Mouse (Mus musculus) liver, embryonic 11.5 days (tissue): ENCODE measurements at regions not wholly inside any gene's neighbourhood (a gene's known extent, or its start where the extent isn't known, plus 50 kb on each side); places are given as distances from the start of the nearest gene placed in this dataset.

Experiments
- ATAC-seq: fragments of 200-750 bp; cut with Nextera tagmentation; replicated peaks from 2 replicates; pipeline ENCODE4 v1.8.0; 2017; ENCODE audit warnings: moderate number of reproducible peaks, mild to moderate bottlenecking, moderate TSS enrichment, moderate library complexity; ENCODE audit not compliant: low FRiP score
- DNase-seq: peaks from one replicate; pipeline ENCODE4 v3.0.0-alpha.2; 2017; ENCODE audit warnings: low spot score
- H3K27ac ChIP-seq: fragments of 300-500 bp; sonication (generic); 2 replicates; pipeline ENCODE4 v1.5.1; 2014; ENCODE audit warnings: mild to moderate bottlenecking, low read depth, low read length, control low read depth
- H3K27me3 ChIP-seq: fragments of 300-500 bp; sonication (generic); replicated peaks from 2 replicates; pipeline ENCODE4 v1.6.1; 2014; ENCODE audit warnings: low read length, mixed read lengths; ENCODE audit not compliant: control insufficient read depth, insufficient read depth
- H3K36me3 ChIP-seq: fragments of 300-500 bp; sonication (generic); 2 replicates; pipeline ENCODE4 v1.6.1; 2014; ENCODE audit warnings: mild to moderate bottlenecking, low read length, moderate library complexity, mixed read lengths; ENCODE audit not compliant: control insufficient read depth, insufficient read depth
- H3K4me1 ChIP-seq: fragments of 300-500 bp; sonication (generic); replicated peaks from 2 replicates; pipeline ENCODE4 v1.6.1; 2014; ENCODE audit warnings: low read length, mixed read lengths; ENCODE audit not compliant: control insufficient read depth, insufficient read depth
- H3K4me2 ChIP-seq: fragments of 300-500 bp; sonication (generic); 2 replicates; pipeline ENCODE4 v1.6.1; 2014; ENCODE audit warnings: mild to moderate bottlenecking, control low read depth, moderate library complexity
- H3K4me3 ChIP-seq: fragments of 300-500 bp; sonication (generic); 2 replicates; pipeline ENCODE4 v1.5.1; 2014; ENCODE audit warnings: low read depth, low read length, control low read depth
- H3K9ac ChIP-seq: fragments of 300-500 bp; sonication (generic); 2 replicates; pipeline ENCODE4 v1.6.1; 2014; ENCODE audit warnings: low read depth, low read length, control low read depth
- H3K9me3 ChIP-seq: fragments of 300-500 bp; sonication (generic); 2 replicates; pipeline ENCODE4 v1.6.1; 2016; ENCODE audit warnings: low read length, inconsistent platforms, mixed read lengths; ENCODE audit not compliant: control insufficient read depth
- WGBS: fragments of 180-500 bp; shearing (Covaris S2); extraction: QIAGEN DNeasy Blood & Tissue Kit; methylation state at CpG from one replicate; pipeline ENCODE4 v1.1.7; 2014; 5-methylcytosine and 5-hydroxymethylcytosine counted together

DNA sequence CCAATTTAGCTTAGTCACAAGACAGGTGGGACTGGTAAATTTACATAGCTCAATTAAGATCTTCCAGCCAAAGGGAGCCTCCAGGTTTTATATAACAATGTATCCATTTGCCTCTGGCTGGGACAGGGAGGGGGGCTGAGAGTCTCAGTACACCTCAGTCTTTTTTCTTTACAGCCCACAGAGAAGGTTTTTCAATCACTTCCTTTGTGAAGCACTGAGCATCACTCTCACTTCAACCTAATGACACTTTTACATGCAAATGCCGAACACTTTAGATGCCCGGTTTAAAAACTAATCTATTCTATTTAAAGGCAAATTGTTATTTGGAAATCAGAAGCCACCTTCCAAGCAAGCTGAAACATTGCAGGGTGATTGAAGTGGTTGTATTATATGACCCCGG, 96.8 kb upstream of the Mdm1 start:
- H3K4me2 ChIP-seq = no peak overlapping the region
- no peaks in the 10 kb centered on the region for H3K27me3 ChIP-seq
- no peaks in the 10 kb centered on the region for H3K4me1 ChIP-seq
- no peaks in the 10 kb centered on the region for H3K36me3 ChIP-seq
- no peak overlapping the region for H3K27ac ChIP-seq
- no peaks in the 10 kb centered on the region for H3K9me3 ChIP-seq
- WGBS = 82% methylated on average over 3 of the region's 3 CpGs
- no peak overlapping the region for H3K9ac ChIP-seq
- DNase-seq (no peak), ATAC-seq (no peak)
- no peak overlapping the region for H3K4me3 ChIP-seq

DNA sequence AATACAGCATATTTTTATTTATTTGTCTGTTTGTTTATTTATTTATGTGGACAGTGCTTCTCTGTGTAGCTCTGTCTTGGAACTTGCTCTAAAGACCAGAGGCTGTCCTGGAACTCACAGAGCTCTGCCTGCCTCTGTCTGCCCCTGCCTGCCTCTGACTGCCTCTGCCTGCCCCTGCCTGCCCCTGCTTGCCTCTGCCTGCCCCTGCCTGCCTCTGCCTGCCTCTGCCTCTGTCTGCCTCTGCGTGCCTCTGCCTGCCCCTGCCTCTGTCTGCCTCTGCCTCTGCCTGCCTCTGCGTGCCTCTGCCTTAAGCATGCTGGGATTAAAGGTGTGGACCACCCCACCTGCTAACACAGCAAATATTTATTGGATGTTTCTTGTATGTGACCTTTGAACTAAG, 96.2 kb upstream of the Mdm1 start:
- no peak for DNase-seq
- no peaks in the 10 kb centered on the region for H3K27me3 ChIP-seq
- no peak overlapping the region for H3K4me3 ChIP-seq
- no peaks in the 10 kb centered on the region for H3K36me3 ChIP-seq
- no peak overlapping the region for H3K4me2 ChIP-seq
- no peak overlapping the region for H3K27ac ChIP-seq
- peaks cover 3% of the 10 kb centered on the region for H3K4me1 ChIP-seq
- WGBS = 82% methylated on average over 2 of the region's 2 CpGs
- ATAC-seq = no peak
- no peaks in the 10 kb centered on the region for H3K9me3 ChIP-seq
- H3K9ac ChIP-seq = no peak overlapping the region

DNA sequence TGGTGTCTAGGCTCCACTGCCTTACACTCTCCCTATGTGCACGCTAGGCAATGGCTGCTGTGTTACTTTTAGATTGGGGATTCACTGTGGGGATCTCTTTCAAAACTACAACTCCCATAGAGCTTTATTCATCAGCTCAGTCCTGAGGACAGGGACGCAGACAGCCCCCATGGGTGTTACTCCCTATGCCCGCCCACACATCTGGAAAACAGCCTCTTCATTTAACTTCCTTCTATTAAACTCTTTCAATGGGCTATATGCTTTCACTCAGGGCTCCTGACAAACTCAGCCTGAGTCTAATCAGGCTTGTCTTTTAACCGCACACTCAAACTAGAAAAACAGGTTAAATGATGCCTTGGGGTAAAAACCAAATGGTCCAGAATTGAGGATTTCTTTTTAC, 95.3 kb upstream of the Mdm1 start:
- H3K9ac ChIP-seq = no peak overlapping the region
- WGBS = 65% methylated on average over 4 of the region's 4 CpGs
- peaks cover 5% of the 10 kb centered on the region for H3K4me1 ChIP-seq
- H3K4me2 ChIP-seq = no peak overlapping the region
- no peaks in the 10 kb centered on the region for H3K9me3 ChIP-seq
- DNase-seq (no peak), ATAC-seq (no peak)
- H3K36me3 ChIP-seq = no peaks in the 10 kb centered on the region
- no peaks in the 10 kb centered on the region for H3K27me3 ChIP-seq
- no peak overlapping the region for H3K4me3 ChIP-seq
- no peak overlapping the region for H3K27ac ChIP-seq

DNA sequence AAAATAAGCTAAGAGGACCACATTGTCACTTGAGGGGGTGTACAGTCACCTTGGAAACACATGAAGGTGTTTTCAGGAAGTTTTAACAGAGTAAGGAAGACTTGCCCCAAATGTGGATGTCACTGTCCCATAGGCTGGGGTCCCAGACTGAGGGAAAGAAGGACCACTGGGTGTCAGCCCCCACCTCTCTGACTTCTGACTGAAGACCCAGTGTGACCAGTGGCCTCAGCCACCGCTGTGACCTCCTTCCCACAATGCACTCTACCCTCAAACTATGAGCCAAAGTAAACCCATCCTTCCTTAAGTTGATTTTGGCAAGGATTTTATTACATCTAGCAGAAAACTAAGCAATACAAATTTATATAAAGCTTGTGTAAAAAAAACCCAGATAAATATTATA, 94.8 kb upstream of the Mdm1 start:
- no peaks in the 10 kb centered on the region for H3K36me3 ChIP-seq
- peaks cover 5% of the 10 kb centered on the region for H3K4me1 ChIP-seq
- WGBS = 81% methylated on average over 1 of the region's 1 CpGs
- DNase-seq (no peak), ATAC-seq (no peak)
- H3K27me3 ChIP-seq = no peaks in the 10 kb centered on the region
- no peak overlapping the region for H3K27ac ChIP-seq
- H3K4me3 ChIP-seq = no peak overlapping the region
- no peak overlapping the region for H3K9ac ChIP-seq
- no peak overlapping the region for H3K4me2 ChIP-seq
- no peaks in the 10 kb centered on the region for H3K9me3 ChIP-seq

DNA sequence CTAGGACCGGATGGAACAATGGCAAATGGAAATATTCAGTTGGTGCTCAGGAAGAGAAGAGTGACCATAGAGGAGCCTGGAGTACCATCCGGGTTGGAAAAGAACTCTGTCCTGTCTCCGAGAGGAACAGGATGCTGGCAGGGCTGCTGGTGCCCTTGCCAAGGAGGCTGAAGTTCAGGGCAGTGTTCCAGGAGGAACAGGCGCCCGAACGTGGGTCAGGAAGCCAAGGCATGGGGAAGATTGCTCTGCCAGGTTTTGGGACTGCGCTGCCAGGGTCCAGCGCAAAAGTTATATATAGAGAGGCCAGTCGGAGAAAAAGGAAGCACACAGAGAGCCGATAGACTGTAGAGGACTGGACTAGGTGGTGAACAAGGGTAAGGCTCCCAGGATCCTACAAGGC, 92.3 kb upstream of the Mdm1 start:
- Histone ChIP-seq H3K4me1 (peaks cover 5% of the 10 kb centered on the region), H3K36me3 (no peaks in the 10 kb centered on the region), H3K9me3 (no peaks in the 10 kb centered on the region), H3K9ac (no peak overlapping the region), H3K4me2 (no peak overlapping the region), H3K27ac (no peak overlapping the region), H3K4me3 (no peak overlapping the region), H3K27me3 (no peaks in the 10 kb centered on the region)
- DNase-seq (no peak), ATAC-seq (no peak)
- WGBS = 84% methylated on average over 10 of the region's 10 CpGs

DNA sequence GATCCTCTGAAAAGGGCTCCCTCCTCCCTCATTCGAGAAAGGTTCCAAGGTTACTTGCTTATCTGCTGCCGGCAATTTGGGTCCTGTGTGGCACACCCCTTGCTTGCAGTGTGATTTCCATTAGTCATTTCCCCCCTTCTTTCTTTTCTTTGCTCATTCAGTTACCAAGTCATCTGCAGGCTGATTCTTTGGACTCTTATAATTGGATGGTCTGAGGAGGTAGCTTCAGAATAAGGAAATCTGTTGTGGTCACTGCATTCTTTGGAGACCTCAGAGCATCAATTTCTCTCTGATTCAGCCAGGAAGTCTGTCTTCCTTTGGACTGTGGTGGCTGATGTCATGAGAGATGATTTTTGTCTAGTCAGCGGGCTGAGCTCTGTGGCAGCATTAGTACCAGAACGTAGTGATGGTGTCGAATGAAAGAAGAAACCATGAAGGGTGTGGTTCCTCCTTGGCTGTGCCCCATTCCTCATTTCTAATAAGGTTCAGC, 91.4 kb upstream of the Mdm1 start:
- ATAC-seq = peak; percentile 56; the same call in 1 of the 2 replicates

DNA sequence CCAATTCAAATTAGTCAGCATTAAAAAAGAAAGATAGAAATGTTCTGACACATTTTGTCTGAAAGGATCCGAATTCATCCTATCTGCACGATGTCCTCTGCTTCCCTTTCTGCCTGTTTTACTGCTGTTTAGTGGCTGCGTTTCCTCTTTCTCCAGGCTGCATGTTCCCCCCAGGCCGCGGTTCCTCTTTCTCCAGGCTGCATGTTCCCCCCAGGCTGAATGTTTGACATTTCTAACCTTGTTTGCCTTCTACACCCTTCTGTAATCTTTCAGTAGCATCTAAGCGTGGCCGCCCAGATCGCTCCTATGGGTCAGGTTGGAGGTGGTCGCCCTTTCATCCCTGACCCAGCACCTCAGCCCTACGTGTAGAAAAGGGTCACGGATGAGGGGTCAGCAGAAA, 89.6 kb upstream of the Mdm1 start:
- ATAC-seq (0 out of 2 replicates have a peak, but pooled peaks have one; percentile 7), DNase-seq (no peak)
- Histone ChIP-seq H3K4me2 (peak overlapping the region; percentile 5; the same call in 1 of the 2 replicates), H3K27ac (no peak overlapping the region), H3K4me3 (no peak overlapping the region), H3K9me3 (no peaks in the 10 kb centered on the region), H3K9ac (no peak overlapping the region), H3K4me1 (peaks cover 5% of the 10 kb centered on the region), H3K36me3 (no peaks in the 10 kb centered on the region), H3K27me3 (no peaks in the 10 kb centered on the region)
- 47% methylated on average over 11 of the region's 11 CpGs for WGBS

More for the DNA sequence above, 91.4 kb upstream of the Mdm1 start:
- H3K9me3 ChIP-seq = no peaks in the 10 kb centered on the region
- H3K27me3 ChIP-seq = no peaks in the 10 kb centered on the region
- no peaks in the 10 kb centered on the region for H3K36me3 ChIP-seq
- no peak overlapping the region for H3K9ac ChIP-seq
- no peak overlapping the region for H3K4me3 ChIP-seq
- peaks cover 5% of the 10 kb centered on the region for H3K4me1 ChIP-seq
- DNase-seq = no peak
- H3K4me2 ChIP-seq = no peak overlapping the region
- no peak overlapping the region for H3K27ac ChIP-seq
- WGBS = 39% methylated on average over 5 of the region's 5 CpGs

DNA sequence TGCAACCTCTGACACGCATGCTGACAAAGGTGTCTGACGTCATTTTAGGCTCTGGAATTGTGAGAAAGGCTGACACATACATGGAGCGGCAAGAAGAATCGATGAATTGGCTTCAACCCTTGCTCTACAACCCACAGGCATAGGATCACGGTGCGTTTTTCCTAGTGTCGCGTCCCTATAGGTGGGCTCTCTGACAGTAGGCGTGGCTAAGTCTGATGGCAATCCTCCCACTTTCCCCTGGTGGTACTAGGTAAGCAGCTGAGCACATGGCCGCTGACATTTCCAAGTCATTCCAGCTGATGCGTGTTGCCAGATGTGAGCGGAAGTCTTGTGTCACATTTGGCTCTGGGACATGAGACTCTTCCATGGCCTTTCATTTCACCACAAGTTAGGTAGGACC, 89.1 kb upstream of the Mdm1 start:
- Histone ChIP-seq H3K4me3 (no peak overlapping the region), H3K36me3 (no peaks in the 10 kb centered on the region), H3K27ac (no peak overlapping the region), H3K9ac (no peak overlapping the region), H3K9me3 (no peaks in the 10 kb centered on the region), H3K4me2 (peak overlapping the region; percentile 5; the same call in 1 of the 2 replicates), H3K27me3 (no peaks in the 10 kb centered on the region), H3K4me1 (peaks cover 5% of the 10 kb centered on the region)
- peak; percentile 53; the same call in 1 of the 2 replicates for ATAC-seq
- 67% methylated on average over 12 of the region's 12 CpGs for WGBS
- DNase-seq = no peak

DNA sequence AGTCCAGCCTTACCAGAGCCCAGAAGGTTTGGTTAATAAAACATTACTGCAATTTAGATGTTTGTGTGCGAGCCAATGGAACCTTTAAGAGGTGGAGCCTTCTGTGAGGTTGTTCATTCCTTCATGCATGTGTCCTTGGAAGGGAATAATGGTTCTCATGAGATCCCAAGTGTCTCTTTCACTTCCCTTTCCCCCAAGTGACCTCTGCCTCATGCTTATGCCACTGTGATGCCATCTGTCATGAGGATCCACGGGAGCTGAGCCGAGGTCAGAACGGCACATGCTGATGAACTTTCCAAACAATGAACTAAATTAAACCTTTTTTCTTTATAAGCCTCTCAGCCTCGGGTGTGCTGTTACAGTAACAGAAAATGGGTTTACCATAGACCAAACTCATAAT, 88.6 kb upstream of the Mdm1 start:
- H3K36me3 ChIP-seq = no peaks in the 10 kb centered on the region
- no peaks in the 10 kb centered on the region for H3K9me3 ChIP-seq
- H3K4me2 ChIP-seq = no peak overlapping the region
- H3K27ac ChIP-seq = no peak overlapping the region
- H3K9ac ChIP-seq = no peak overlapping the region
- ATAC-seq = no peak
- no peaks in the 10 kb centered on the region for H3K27me3 ChIP-seq
- WGBS = 89% methylated on average over 5 of the region's 5 CpGs
- peaks cover 5% of the 10 kb centered on the region for H3K4me1 ChIP-seq
- no peak for DNase-seq
- H3K4me3 ChIP-seq = no peak overlapping the region
